Mouse (Mus musculus) skeletal muscle tissue, adult 2 months (tissue): ENCODE data around the gene Sugp2.
A peak's percentile ranks its signal among the peaks of the same experiment; 100 is the strongest.
"Not testable (repeated sequence)": the region's sequence is repeated elsewhere in the genome, so short reads cannot be mapped to it uniquely, and the experiment has no call there.

Experiments
- DNase-seq: peaks from one replicate; pipeline ENCODE4 v3.0.0-alpha.2; 2012; ENCODE audit warnings: low read depth, low spot score

Sugp2 gene

DNA sequence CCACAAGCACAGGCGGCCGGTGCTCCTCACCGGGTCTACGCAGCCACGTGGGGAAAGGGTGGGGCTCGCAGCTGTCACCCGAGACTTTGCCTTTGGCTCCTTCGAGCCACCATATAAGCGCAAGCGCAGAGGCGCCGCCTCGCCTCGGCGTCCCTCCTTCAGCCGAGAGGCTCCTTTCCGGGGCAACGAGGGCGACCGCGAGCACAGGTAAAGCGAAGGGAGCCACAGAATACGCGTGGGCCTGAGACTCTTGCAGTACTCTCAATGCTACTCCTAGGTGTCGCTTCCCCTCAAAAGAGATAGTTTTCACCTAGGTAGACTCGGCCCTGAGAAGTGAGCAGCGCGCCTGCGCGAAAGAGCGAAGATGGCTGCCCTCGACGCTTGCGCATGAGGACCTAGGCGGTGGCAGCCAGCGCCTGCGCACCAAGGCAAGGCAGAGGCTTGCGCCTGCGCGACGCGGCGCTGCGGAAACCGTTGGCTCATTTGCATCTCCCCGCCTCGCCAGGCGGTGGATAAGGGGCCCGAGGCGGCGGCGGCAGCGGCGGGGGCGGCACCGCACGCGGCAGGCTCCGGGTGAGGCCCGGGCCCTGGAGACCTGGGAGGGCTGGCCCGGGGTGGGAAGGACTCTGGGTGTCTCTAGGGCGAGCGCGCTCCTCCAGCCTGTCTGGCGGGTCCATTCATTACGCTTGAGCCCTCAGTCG, at the start of gene Sugp2, which contains the start of gene Armc6:
TSS of gene Sugp2 (plus strand) at position 147 of the 701 bp plus-strand sequence.
TSS of gene Armc6 (minus strand) at position 387 of the 701 bp plus-strand sequence.
- peak; percentile 97 for DNase-seq

- DNase-seq: no peak
Observed at GRCm38 (mm10) chr8:70188707-70189106, 45.3 kb upstream of the Sugp2 start.

- DNase-seq: no peak
Observed at GRCm38 (mm10) chr8:70193238-70193637, 40.8 kb upstream of the Sugp2 start.

- DNase-seq: no peak
Observed at GRCm38 (mm10) chr8:70194191-70194590, 39.8 kb upstream of the Sugp2 start.

DNA sequence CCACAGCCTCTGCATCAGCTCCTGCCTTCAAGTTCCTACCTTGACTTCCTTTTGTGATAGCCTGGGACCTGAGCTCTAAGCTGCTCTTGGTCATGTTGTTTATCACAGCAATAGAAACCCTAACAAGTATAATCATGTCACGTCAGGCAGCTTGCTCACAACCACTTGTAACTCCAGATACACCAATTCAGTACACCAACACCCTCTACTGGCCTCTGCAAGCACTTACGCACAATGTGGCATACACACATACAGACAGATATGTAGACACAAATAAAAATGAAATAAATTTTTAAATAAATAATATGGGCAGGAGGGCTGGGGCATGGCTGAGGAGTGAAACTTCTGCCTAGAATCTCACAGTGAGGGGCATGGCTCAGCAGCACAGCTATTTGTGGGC, 38.3 kb upstream of the Sugp2 start:
- no peak for DNase-seq

DNA sequence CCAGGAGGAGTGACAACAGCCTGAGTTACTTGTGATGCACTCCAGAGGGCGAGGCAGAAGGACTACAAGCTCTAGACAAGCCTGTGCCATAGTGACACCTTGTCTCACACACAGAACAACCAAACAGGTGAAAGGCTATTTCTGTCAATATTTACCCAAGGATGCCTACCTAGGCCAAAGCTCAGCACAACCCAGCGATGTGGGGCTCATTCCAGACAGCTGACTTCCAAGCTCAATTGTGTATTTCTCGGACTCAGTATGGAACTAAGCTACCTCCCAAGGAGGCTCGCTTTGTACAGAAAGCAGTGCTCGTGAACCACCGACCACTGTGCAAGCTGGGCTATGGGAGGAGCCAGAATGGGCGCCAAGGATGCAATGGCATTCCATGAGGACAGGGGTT, 36.4 kb upstream of the Sugp2 start:
- no peak for DNase-seq

- no peak for DNase-seq
Observed at GRCm38 (mm10) chr8:70200098-70200681, 33.8 kb upstream of the Sugp2 start.

GRCm38 (mm10) chr8:70201417-70201816, 32.6 kb upstream of the Sugp2 start:
- no peak for DNase-seq

DNA sequence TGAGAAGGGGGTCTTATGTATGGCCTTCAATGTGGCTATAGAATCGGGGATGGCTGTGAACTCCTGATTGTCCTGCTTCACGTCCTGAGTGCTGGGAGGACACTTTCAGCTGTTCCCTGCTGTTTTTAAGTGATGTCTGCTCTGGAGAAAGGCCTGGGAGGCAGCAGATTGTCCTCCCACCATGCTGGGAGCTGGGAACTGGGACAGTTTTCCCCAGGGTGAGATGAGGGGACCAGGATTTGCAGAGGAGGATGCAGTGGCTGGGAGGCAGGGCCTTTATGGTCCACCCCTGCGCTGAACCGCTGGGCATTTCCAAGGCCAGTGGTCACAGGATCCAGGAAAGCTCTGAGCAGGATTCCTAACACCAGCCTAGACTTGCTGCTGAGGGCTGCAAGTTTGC, 31.0 kb upstream of the Sugp2 start:
- no peak for DNase-seq

- no peak for DNase-seq
Observed at GRCm38 (mm10) chr8:70204757-70205156, 29.3 kb upstream of the Sugp2 start.

GRCm38 (mm10) chr8:70208130-70208529, 25.9 kb upstream of the Sugp2 start:
- no peak for DNase-seq

DNA sequence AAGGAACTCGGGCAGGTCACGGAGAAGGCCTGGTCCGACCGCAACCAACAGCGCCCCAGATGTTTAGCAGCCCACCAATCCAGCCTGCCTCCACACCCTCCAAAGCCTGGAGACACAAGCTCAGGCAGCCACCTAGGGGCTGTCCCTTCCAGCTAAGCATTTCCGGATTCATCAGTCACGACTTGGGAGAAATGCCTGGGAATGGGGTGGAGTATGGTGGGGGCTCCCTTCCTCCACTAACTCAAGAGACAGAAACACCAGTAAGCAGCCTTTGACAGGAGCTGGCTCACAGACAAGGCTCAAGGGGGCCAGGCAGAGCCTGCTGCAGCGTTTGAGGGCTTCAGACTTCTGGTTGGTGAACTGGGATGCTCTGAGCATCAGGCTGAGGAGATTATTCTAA, 23.5 kb upstream of the Sugp2 start:
- DNase-seq: no peak

DNA sequence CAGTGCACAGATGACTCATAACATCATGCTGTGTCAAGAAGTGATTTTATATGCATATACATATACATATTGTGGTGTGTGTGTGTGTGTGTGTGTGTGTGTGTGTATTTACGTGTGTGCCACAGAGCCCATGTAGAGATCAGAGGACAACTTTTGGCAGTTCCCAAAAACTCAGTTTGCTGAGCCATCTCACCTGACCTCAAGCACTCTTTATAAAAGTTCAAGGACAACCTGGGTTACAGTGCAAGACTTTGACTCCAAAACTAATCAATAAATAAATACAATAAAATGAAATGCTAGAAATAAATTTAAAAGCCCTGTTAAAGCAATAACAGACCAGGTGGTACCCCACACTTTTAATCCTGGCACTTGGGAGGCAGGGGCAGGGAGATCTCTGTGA, 22.8 kb upstream of the Sugp2 start:
- DNase-seq: no peak

- no peak for DNase-seq
Observed at GRCm38 (mm10) chr8:70211726-70212111, 22.3 kb upstream of the Sugp2 start.

- DNase-seq: peak; percentile 99
Observed at GRCm38 (mm10) chr8:70212112-70213055, 21.6 kb upstream of the Sugp2 start, which contains the start of gene Slc25a42. Slc25a42 (minus strand) TSS chr8:70212305.

DNA sequence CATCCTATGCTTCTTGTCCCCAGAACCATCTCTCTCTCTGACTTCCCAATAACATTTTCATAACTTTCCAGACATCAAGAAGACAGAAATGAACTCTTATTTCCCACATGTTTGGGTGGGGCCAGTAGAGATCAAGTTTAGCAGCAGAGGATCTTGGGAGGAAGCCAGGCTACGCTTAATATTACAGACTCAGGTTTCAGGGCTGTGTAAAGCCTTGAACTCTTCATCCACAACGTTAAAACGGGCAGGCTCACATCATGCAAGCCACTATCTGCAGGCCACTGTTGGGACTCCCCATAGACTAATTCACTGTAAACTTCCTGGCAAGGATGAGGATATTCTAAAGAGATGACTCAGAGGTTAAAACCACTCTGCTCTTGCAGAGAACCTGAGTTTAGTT, 19.6 kb upstream of the Sugp2 start:
- no peak for DNase-seq

DNA sequence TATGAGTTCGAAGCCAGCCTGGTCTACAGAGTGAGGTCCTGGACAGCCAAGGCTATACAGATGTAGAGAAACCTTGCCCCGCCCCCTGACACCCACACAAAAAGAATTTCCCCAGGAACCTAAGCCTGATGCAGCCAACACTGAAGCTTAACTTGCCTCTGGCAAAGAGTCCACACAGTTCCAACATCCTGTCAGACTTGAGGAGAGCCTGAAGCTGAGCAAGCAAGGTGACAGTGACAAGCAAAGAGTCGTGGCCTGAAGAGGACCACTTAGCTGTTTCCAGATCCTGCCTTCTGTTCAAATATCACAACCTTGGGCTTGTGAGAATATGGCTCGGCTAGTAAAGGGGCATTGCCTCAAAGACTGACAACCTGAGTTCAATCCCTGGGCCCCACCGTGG, 18.9 kb upstream of the Sugp2 start:
- no peak for DNase-seq

DNA sequence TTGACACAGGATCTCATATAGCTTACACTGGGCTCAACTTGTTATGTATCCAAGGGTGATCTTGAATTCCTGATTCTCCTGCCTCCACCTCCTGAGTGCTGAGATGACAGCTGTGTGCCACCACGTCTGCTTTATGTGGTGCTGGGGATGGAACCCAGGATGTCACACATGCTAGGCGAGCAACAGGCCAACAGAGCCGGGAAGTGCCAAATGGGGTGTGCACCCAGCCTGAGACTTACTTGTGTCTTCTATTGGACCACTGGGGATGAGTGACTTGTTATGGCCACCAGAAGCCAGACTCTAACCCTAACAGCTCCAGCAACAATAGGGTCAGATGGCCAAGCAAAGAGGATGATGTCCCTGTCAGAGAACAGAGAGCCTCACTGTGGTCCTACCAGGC, 17.9 kb upstream of the Sugp2 start:
- DNase-seq: not testable (repeated sequence)

- DNase-seq: peak; percentile 91
Observed at GRCm38 (mm10) chr8:70216566-70216965, 17.5 kb upstream of the Sugp2 start.

DNA sequence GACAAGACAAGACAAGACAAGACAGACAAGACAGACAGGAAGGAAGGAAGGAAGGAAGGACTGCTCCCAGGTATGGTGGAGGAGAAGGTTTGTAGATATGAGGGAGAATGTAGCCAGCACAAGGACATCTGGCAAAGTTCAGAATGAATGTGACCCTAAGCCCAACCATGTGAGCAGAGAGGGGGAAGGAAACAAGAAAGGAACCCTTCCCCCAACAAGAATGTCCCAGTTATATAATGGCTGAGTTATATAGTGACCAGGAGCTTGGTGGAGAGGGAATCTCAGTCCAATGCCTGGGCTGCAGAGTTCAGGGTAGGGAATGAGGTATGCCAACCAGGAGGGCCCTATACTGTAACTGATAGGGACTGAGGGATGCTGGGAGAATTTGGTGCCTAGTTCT, 16.6 kb upstream of the Sugp2 start:
- no peak for DNase-seq

DNA sequence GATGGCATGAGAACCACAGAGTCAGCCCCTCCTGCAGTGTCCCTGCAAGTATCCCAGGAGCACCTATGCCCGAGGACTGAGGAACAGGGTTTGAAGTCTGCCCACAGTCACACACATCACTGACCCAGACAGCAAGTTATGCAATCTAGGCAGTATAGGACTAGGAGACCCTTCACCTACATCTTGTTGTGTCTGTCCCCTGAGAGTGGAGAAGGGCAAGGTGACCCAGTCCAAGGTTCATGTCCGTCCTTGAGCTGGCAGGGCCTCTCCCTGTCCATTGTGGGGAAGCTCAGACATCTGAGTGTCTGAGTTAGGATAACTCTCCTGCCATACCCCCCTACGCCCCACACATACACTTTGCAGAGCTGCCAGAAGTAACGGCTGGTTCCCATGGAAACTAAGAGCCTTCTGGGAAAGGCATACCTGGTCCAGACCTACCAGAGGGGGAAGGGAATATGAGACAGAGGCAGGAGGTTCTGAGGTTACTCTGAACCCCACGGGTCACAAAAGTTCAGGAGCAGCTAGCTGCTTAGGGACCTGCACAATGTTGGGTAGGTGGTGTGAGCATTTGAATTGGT, 14.8 kb upstream of the Sugp2 start:
- no peak for DNase-seq
